Mouse (Mus musculus) testis, adult 2 months (tissue): ENCODE measurements around the gene Nsmce4a. TPM values are rescaled to one million over a fixed set of nuclear protein-coding genes. Genes with fewer than 3 reads are reported as not detected.
A peak's percentile ranks its signal among the peaks of the same experiment; 100 is the strongest.
"Not testable (repeated sequence)": the region's sequence is repeated elsewhere in the genome, so short reads cannot be mapped to it uniquely, and the experiment has no call there.

ENCODE experiments used
- H3K27ac ChIP-seq: fragments of 200-500 bp; 2 replicates; pipeline ENCODE4 v1.5.1; 2012; ENCODE audit warnings: low read depth, low read length; ENCODE audit not compliant: control insufficient read depth, insufficient read depth
- H3K27me3 ChIP-seq: fragments of 200-500 bp; 2 replicates; pipeline ENCODE4 v1.6.1; 2012; ENCODE audit warnings: mild to moderate bottlenecking, low read length, moderate library complexity; ENCODE audit not compliant: control insufficient read depth, insufficient read depth
- H3K36me3 ChIP-seq: fragments of 200-500 bp; 2 replicates; pipeline ENCODE4 v1.6.1; 2012; ENCODE audit warnings: mild to moderate bottlenecking, low read length; ENCODE audit not compliant: control insufficient read depth, insufficient read depth
- H3K4me1 ChIP-seq: fragments of 200-500 bp; 2 replicates; pipeline ENCODE4 v1.6.1; 2012; ENCODE audit warnings: low read length; ENCODE audit not compliant: control insufficient read depth, insufficient read depth
- H3K4me3 ChIP-seq: fragments of 200-500 bp; 2 replicates; pipeline ENCODE4 v1.5.1; 2012; ENCODE audit warnings: low read depth, mild to moderate bottlenecking, low read length, moderate library complexity, mixed read lengths; ENCODE audit not compliant: control insufficient read depth
- CTCF ChIP-seq: fragments of 200-500 bp; IDR thresholded peaks from 2 replicates; pipeline ENCODE4 v1.5.1; 2012; ENCODE audit warnings: low read depth, mild to moderate bottlenecking, inconsistent platforms, low read length, moderate library complexity; ENCODE audit not compliant: control insufficient read depth, insufficient read depth, insufficient replicate concordance
- POLR2A ChIP-seq: fragments of 200-500 bp; IDR thresholded peaks from 2 replicates; pipeline ENCODE4 v1.6.1; 2012; ENCODE audit warnings: low read depth, mild to moderate bottlenecking, inconsistent platforms, low read length, moderate library complexity; ENCODE audit not compliant: control insufficient read depth
- polyA plus RNA-seq: library from polyadenylated mRNA; depleted of rRNA; stranded (reverse); fragments of >200 nt; gene quantifications from 2 replicates; pipeline ENCODE4 v1.2.3, GENCODE M21; 2012

The Nsmce4a gene
- polyA plus RNA-seq, 1 experiment = 15.9 TPM

DNA sequence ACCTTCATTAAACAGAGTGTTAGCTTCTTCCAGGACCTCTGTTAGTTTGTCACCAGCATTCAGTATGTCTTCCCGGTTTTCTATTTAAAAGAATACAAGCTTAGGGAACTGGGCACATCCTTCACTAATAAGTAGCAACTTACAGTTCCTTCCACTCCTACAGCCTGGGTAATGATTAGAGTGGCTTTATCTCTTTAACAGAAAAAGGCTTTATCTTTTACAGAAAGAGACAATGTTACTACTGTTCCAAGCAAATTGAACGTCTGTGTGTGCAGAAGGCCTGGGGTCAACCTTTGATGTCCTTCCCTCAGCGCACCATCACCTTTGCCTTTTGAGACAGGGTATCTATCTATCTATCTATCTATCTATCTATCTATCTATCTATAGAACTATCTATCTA lies 27.0 kb downstream of the Nsmce4a start:
- Histone ChIP-seq H3K4me3 (no peak overlapping the region), H3K36me3 (peaks cover 3% of the 10 kb centered on the region; the same call in 1 of the 2 replicates), H3K27me3 (no peaks in the 10 kb centered on the region), H3K27ac (no peak overlapping the region), H3K4me1 (peaks cover 11% of the 10 kb centered on the region)
- TF ChIP-seq POLR2A (no peak), CTCF (no peak)

GRCm38 (mm10) chr7:130545401-130545800 lies 27.5 kb downstream of the Nsmce4a start:
- TF ChIP-seq CTCF (no peak), POLR2A (no peak)
- H3K27ac ChIP-seq = no peak overlapping the region
- peaks cover 11% of the 10 kb centered on the region for H3K4me1 ChIP-seq
- no peaks in the 10 kb centered on the region for H3K27me3 ChIP-seq
- H3K4me3 ChIP-seq = no peak overlapping the region
- peaks cover 3% of the 10 kb centered on the region; the same call in 1 of the 2 replicates for H3K36me3 ChIP-seq

- Histone ChIP-seq H3K4me1 (peaks cover 11% of the 10 kb centered on the region), H3K4me3 (no peak overlapping the region), H3K36me3 (peaks cover 3% of the 10 kb centered on the region; the same call in 1 of the 2 replicates), H3K27ac (no peak overlapping the region), H3K27me3 (no peaks in the 10 kb centered on the region)
- TF ChIP-seq CTCF (no peak), POLR2A (no peak)
Measured at GRCm38 (mm10) chr7:130543181-130543580, 29.7 kb downstream of the Nsmce4a start.

DNA sequence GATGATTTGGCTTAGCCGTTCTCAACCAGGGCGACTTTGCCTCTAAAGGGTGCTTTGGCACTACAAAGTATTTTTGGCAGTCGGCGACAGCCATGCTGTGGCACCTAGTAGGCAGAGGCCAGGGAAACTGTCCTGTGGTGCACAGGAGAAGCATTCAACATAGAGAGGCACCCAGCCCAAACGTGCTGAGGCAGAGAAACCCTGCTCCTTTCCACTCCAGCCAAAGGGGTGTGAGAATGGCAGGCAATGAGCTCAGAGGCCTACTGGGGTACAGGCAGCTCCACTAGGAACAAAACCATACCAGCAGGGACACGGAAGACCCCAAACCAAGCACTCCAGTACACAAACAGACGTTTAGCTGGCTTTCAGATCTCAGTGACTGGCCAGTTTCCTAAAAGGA lies 32.7 kb downstream of the Nsmce4a start:
- Histone ChIP-seq H3K36me3 (peaks cover 4% of the 10 kb centered on the region; the same call in 1 of the 2 replicates), H3K4me1 (peaks cover under 1% of the 10 kb centered on the region), H3K27ac (no peak overlapping the region), H3K4me3 (no peak overlapping the region), H3K27me3 (no peaks in the 10 kb centered on the region)
- TF ChIP-seq POLR2A (no peak), CTCF (no peak)

- 0 out of 2 replicates have a peak, but pooled peaks cover 2% of the 10 kb centered on the region for H3K4me1 ChIP-seq
- TF ChIP-seq CTCF (no peak), POLR2A (no peak)
- H3K27ac ChIP-seq = no peak overlapping the region
- peaks cover 1% of the 10 kb centered on the region; the same call in 1 of the 2 replicates for H3K36me3 ChIP-seq
- no peak overlapping the region for H3K4me3 ChIP-seq
- H3K27me3 ChIP-seq = no peaks in the 10 kb centered on the region
Measured at GRCm38 (mm10) chr7:130537068-130537467, 35.9 kb downstream of the Nsmce4a start.

DNA sequence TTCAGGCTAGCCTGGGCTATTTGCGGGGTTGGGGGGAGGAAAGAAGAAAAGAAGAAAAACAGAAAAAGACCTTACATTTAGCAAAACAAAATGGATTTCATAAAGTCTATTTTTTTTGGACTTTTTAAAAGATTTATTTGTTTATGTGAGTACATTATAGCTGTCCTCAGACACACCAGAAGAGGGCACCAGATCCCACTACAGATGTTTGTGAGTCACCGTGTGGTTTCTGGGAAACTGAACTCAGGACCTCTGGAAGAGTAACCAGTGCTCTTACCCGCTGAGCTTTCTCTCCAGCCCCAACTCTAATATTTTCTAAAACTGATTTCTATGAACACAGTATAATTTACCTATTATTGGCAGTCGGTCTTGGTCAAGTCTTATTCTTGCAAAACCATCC lies 37.7 kb downstream of the Nsmce4a start:
- Histone ChIP-seq H3K4me3 (no peak overlapping the region), H3K27ac (no peak overlapping the region), H3K27me3 (no peaks in the 10 kb centered on the region), H3K4me1 (0 out of 2 replicates have a peak, but pooled peaks cover 2% of the 10 kb centered on the region), H3K36me3 (peaks cover 1% of the 10 kb centered on the region; the same call in 1 of the 2 replicates)
- TF ChIP-seq POLR2A = no peak
- no peak for TF ChIP-seq CTCF

- Histone ChIP-seq H3K27ac (peak overlapping the region; percentile 18), H3K36me3 (peaks cover 1% of the 10 kb centered on the region; the same call in 1 of the 2 replicates), H3K27me3 (no peaks in the 10 kb centered on the region), H3K4me3 (no peak overlapping the region), H3K4me1 (0 out of 2 replicates have a peak, but pooled peaks cover 2% of the 10 kb centered on the region)
- TF ChIP-seq CTCF = peak; percentile 85
- no peak for TF ChIP-seq POLR2A
Measured at GRCm38 (mm10) chr7:130533316-130534260, 39.3 kb downstream of the Nsmce4a start.

GRCm38 (mm10) chr7:130531138-130531537 lies 41.8 kb downstream of the Nsmce4a start:
- H3K36me3 ChIP-seq, H3K27me3 ChIP-seq, H3K4me1 ChIP-seq, H3K27ac ChIP-seq, H3K4me3 ChIP-seq: not testable (repeated sequence)
